Mouse (Mus musculus): Measurements from ENCODE around the gene Gm8797. TPM values are rescaled to one million over a fixed set of nuclear protein-coding genes. Genes with fewer than 3 reads are reported as not detected.
"Not testable (repeated sequence)": the region's sequence is repeated elsewhere in the genome, so short reads cannot be mapped to it uniquely, and the experiment has no call there.

The Gm8797 gene
- polyA plus RNA-seq (2012; rRNA removed) = 0.42 and 0.96 TPM in 2 replicates

- not testable (repeated sequence) for H3K36me3 ChIP-seq (ENCODE audit: control insufficient read depth, insufficient read depth, low read length); H3K27me3 ChIP-seq (ENCODE audit: control insufficient read depth, insufficient read depth, low read length); H3K27ac ChIP-seq (ENCODE audit: insufficient read depth, low read depth, low read length); H3K4me1 ChIP-seq (ENCODE audit: control insufficient read depth, insufficient read depth, insufficient read length, low read length); H3K4me3 ChIP-seq (ENCODE audit: low read depth, low read length)
- 94% methylated on average over 9 of the region's 9 CpGs for WGBS
These were observed at the start of gene Gm8797 for GRCm38 (mm10) chr3:5750506-5750905. Gene Gm8797 (plus strand): TSS chr3:5750806.

GRCm38 (mm10) chr3:5714481-5714880, 36.1 kb upstream of the Gm8797 start:
- H3K27me3 ChIP-seq (ENCODE audit: control insufficient read depth, insufficient read depth, low read length) = no peaks in the 10 kb centered on the region
- no peaks in the 10 kb centered on the region for H3K4me1 ChIP-seq (ENCODE audit: control insufficient read depth, insufficient read depth, insufficient read length, low read length)
- no peaks in the 10 kb centered on the region for H3K36me3 ChIP-seq (ENCODE audit: control insufficient read depth, insufficient read depth, low read length)
- no peak for TF ChIP-seq CTCF (IDR thresholded peaks at IDR 0.05; ENCODE audit: extremely low read depth, insufficient read length, insufficient replicate concordance, low read depth, low read length)
- no peak for TF ChIP-seq POLR2A (IDR thresholded peaks at IDR 0.05; ENCODE audit: low read depth, low read length)
- H3K27ac ChIP-seq (ENCODE audit: insufficient read depth, low read depth, low read length) = no peak overlapping the region
- no peak overlapping the region for H3K4me3 ChIP-seq (ENCODE audit: low read depth, low read length)

GRCm38 (mm10) chr3:5732931-5733330, 17.7 kb upstream of the Gm8797 start:
- H3K27me3 ChIP-seq (ENCODE audit: control insufficient read depth, insufficient read depth, low read length) = no peaks in the 10 kb centered on the region
- no peaks in the 10 kb centered on the region for H3K36me3 ChIP-seq (ENCODE audit: control insufficient read depth, insufficient read depth, low read length)
- H3K4me3 ChIP-seq (ENCODE audit: low read depth, low read length) = no peak overlapping the region
- H3K4me1 ChIP-seq (ENCODE audit: control insufficient read depth, insufficient read depth, insufficient read length, low read length) = no peaks in the 10 kb centered on the region
- no peak overlapping the region for H3K27ac ChIP-seq (ENCODE audit: insufficient read depth, low read depth, low read length)
- TF ChIP-seq POLR2A (IDR thresholded peaks at IDR 0.05; ENCODE audit: low read depth, low read length) = no peak
- TF ChIP-seq CTCF (IDR thresholded peaks at IDR 0.05; ENCODE audit: extremely low read depth, insufficient read length, insufficient replicate concordance, low read depth, low read length) = no peak

- no peaks in the 10 kb centered on the region for H3K4me1 ChIP-seq (ENCODE audit: control insufficient read depth, insufficient read depth, insufficient read length, low read length)
These were observed 4.3 kb downstream of the Gm8797 start for GRCm38 (mm10) chr3:5754763-5755478.

GRCm38 (mm10) chr3:5766256-5766655, 15.7 kb downstream of the Gm8797 start:
- Histone ChIP-seq H3K4me1 (ENCODE audit: control insufficient read depth, insufficient read depth, insufficient read length, low read length) (no peaks in the 10 kb centered on the region), H3K27me3 (ENCODE audit: control insufficient read depth, insufficient read depth, low read length) (no peaks in the 10 kb centered on the region), H3K27ac (ENCODE audit: insufficient read depth, low read depth, low read length) (no peak overlapping the region), H3K36me3 (ENCODE audit: control insufficient read depth, insufficient read depth, low read length) (no peaks in the 10 kb centered on the region), H3K4me3 (ENCODE audit: low read depth, low read length) (no peak overlapping the region)
- 85% methylated on average over 3 of the region's 3 CpGs for WGBS
- TF ChIP-seq CTCF (IDR thresholded peaks at IDR 0.05; ENCODE audit: extremely low read depth, insufficient read length, insufficient replicate concordance, low read depth, low read length) = no peak
- TF ChIP-seq POLR2A (IDR thresholded peaks at IDR 0.05; ENCODE audit: low read depth, low read length) = no peak

More at GRCm38 (mm10) chr3:5754763-5755478, 4.3 kb downstream of the Gm8797 start:
- Histone ChIP-seq H3K27me3 (ENCODE audit: control insufficient read depth, insufficient read depth, low read length) (no peaks in the 10 kb centered on the region), H3K27ac (ENCODE audit: insufficient read depth, low read depth, low read length) (no peak overlapping the region), H3K4me3 (ENCODE audit: low read depth, low read length) (no peak overlapping the region), H3K36me3 (ENCODE audit: control insufficient read depth, insufficient read depth, low read length) (no peaks in the 10 kb centered on the region)
- 58% methylated on average over 3 of the region's 3 CpGs for WGBS
- no peak for TF ChIP-seq POLR2A (IDR thresholded peaks at IDR 0.05; ENCODE audit: low read depth, low read length)
- TF ChIP-seq CTCF (IDR thresholded peaks at IDR 0.05; ENCODE audit: extremely low read depth, insufficient read length, insufficient replicate concordance, low read depth, low read length) = no peak

- Histone ChIP-seq H3K27me3 (ENCODE audit: control insufficient read depth, insufficient read depth, low read length) (no peaks in the 10 kb centered on the region), H3K27ac (ENCODE audit: insufficient read depth, low read depth, low read length) (no peak overlapping the region), H3K4me3 (ENCODE audit: low read depth, low read length) (no peak overlapping the region), H3K4me1 (ENCODE audit: control insufficient read depth, insufficient read depth, insufficient read length, low read length) (no peaks in the 10 kb centered on the region), H3K36me3 (ENCODE audit: control insufficient read depth, insufficient read depth, low read length) (no peaks in the 10 kb centered on the region)
- 81% methylated on average over 2 of the region's 2 CpGs for whole genome bisulfite sequencing
- TF ChIP-seq POLR2A (IDR thresholded peaks at IDR 0.05; ENCODE audit: low read depth, low read length) (no peak), CTCF (IDR thresholded peaks at IDR 0.05; ENCODE audit: extremely low read depth, insufficient read length, insufficient replicate concordance, low read depth, low read length) (no peak)
These were observed 26.3 kb downstream of the Gm8797 start for GRCm38 (mm10) chr3:5776894-5777293.

Data from small intestine, adult 2 months (tissue).